Mouse (Mus musculus) liver, postnatal 0 days (tissue): ENCODE results near the gene Frzb. TPM values are rescaled to one million over a fixed set of nuclear protein-coding genes. Genes with fewer than 3 reads are reported as not detected.

Experiments
- ATAC-seq: fragments of 200-750 bp; cut with Nextera tagmentation; 2 replicates; pipeline ENCODE4 v1.8.0; 2017; ENCODE audit warnings: mild to moderate bottlenecking, moderate library complexity
- DNase-seq: peaks from one replicate; pipeline ENCODE4 v3.0.0-alpha.2; 2016
- H3K27ac ChIP-seq: fragments of 300-500 bp; sonication (generic); 2 replicates; pipeline ENCODE4 v1.5.1; 2014; ENCODE audit warnings: antibody characterized with exemption, moderate library complexity, mild to moderate bottlenecking, low read depth
- H3K27me3 ChIP-seq: fragments of 300-500 bp; sonication (generic); 2 replicates; pipeline ENCODE4 v1.6.1; 2014; ENCODE audit warnings: low read length, control low read depth, mixed read lengths; ENCODE audit not compliant: insufficient read depth
- H3K36me3 ChIP-seq: fragments of 300-500 bp; sonication (generic); replicated peaks from 2 replicates; pipeline ENCODE4 v1.6.1; 2014; ENCODE audit warnings: mild to moderate bottlenecking, control low read depth, low read length, moderate library complexity, mixed read lengths; ENCODE audit not compliant: insufficient read depth
- H3K4me1 ChIP-seq: fragments of 300-500 bp; sonication (generic); 2 replicates; pipeline ENCODE4 v1.6.1; 2014; ENCODE audit warnings: antibody characterized with exemption, mild to moderate bottlenecking, control low read depth; ENCODE audit not compliant: insufficient read depth
- H3K4me2 ChIP-seq: fragments of 300-500 bp; sonication (generic); 2 replicates; pipeline ENCODE4 v1.6.1; 2014; ENCODE audit warnings: low read depth, mild to moderate bottlenecking, low read length, moderate library complexity, mixed read lengths
- H3K4me3 ChIP-seq: fragments of 300-500 bp; sonication (generic); 2 replicates; pipeline ENCODE4 v1.5.1; 2014; ENCODE audit warnings: low read depth, low read length
- H3K9ac ChIP-seq: fragments of 300-500 bp; sonication (generic); replicated peaks from 2 replicates; pipeline ENCODE4 v1.6.1; 2014; ENCODE audit warnings: mild to moderate bottlenecking, moderate library complexity
- H3K9me3 ChIP-seq: fragments of 300-500 bp; sonication (generic); 2 replicates; pipeline ENCODE4 v1.6.1; 2016; ENCODE audit warnings: mild to moderate bottlenecking, control low read depth, low read length, mixed read lengths
- CTCF ChIP-seq: sonication (generic); IDR thresholded peaks from 2 replicates; pipeline ENCODE4 v1.5.1; 2016; ENCODE audit warnings: antibody characterized with exemption, low read depth
- EP300 ChIP-seq: IDR thresholded peaks from 2 replicates; pipeline ENCODE4 v1.6.1; 2016; ENCODE audit warnings: antibody characterized with exemption, low read depth, mild to moderate bottlenecking
- WGBS: fragments of 180-500 bp; shearing (Covaris S2); extraction: QIAGEN DNeasy Blood & Tissue Kit; methylation state at CpG from one replicate; pipeline ENCODE4 v1.1.7; 2014; ENCODE audit not compliant: insufficient replicate concordance; 5-methylcytosine and 5-hydroxymethylcytosine counted together
- polyA plus RNA-seq: library from polyadenylated mRNA; unstranded; fragments of >200 nt; fragmentation: Nextera tagmentation; extraction: Ambion mirVana; gene quantifications from 2 replicates; pipeline ENCODE4 v1.2.1, GENCODE M21; 2015

Gene Frzb
- polyA plus RNA-seq, 1 experiment from 2014 or later, result 0.49 TPM

GRCm38 (mm10) chr2:80388341-80388740, 59.1 kb downstream of the Frzb start:
- H3K27me3 ChIP-seq, result no peaks in the 10 kb centered on the region
- 65% methylated on average over 3 of the region's 3 CpGs for WGBS
- no peak overlapping the region for H3K9ac ChIP-seq
- DNase-seq, result no peak
- H3K4me2 ChIP-seq, result no peak overlapping the region
- no peaks in the 10 kb centered on the region for H3K9me3 ChIP-seq
- no peak for ATAC-seq
- no peak overlapping the region for H3K4me3 ChIP-seq
- H3K27ac ChIP-seq, result no peak overlapping the region
- no peak for TF ChIP-seq EP300
- TF ChIP-seq CTCF, result no peak
- H3K4me1 ChIP-seq, result no peaks in the 10 kb centered on the region
- no peaks in the 10 kb centered on the region for H3K36me3 ChIP-seq

GRCm38 (mm10) chr2:80387668-80388067, 59.8 kb downstream of the Frzb start:
- no peaks in the 10 kb centered on the region for H3K4me1 ChIP-seq
- ATAC-seq, result no peak
- WGBS, result 76% methylated on average over 9 of the region's 9 CpGs

GRCm38 (mm10) chr2:80386255-80386654, 61.2 kb downstream of the Frzb start:
- H3K4me1 ChIP-seq, result no peaks in the 10 kb centered on the region
- no peak overlapping the region for H3K4me3 ChIP-seq
- TF ChIP-seq CTCF (no peak), EP300 (peak; percentile 56)
- H3K36me3 ChIP-seq, result no peaks in the 10 kb centered on the region
- no peaks in the 10 kb centered on the region for H3K27me3 ChIP-seq
- ATAC-seq, result peak; percentile 77
- no peak overlapping the region for H3K9ac ChIP-seq
- 87% methylated on average over 2 of the region's 2 CpGs for WGBS
- H3K27ac ChIP-seq, result no peak overlapping the region
- H3K9me3 ChIP-seq, result no peaks in the 10 kb centered on the region
- no peak for DNase-seq
- H3K4me2 ChIP-seq, result no peak overlapping the region

More at GRCm38 (mm10) chr2:80387668-80388067, 59.8 kb downstream of the Frzb start:
- DNase-seq, result no peak
- Histone ChIP-seq H3K27ac (no peak overlapping the region), H3K4me2 (no peak overlapping the region), H3K9me3 (no peaks in the 10 kb centered on the region), H3K9ac (no peak overlapping the region), H3K4me3 (no peak overlapping the region), H3K36me3 (no peaks in the 10 kb centered on the region), H3K27me3 (no peaks in the 10 kb centered on the region)
- TF ChIP-seq CTCF, result no peak
- TF ChIP-seq EP300, result no peak

- whole genome bisulfite sequencing, result 57% methylated on average over 4 of the region's 4 CpGs
- Histone ChIP-seq H3K27me3 (no peaks in the 10 kb centered on the region), H3K4me2 (no peak overlapping the region), H3K4me1 (no peaks in the 10 kb centered on the region), H3K4me3 (no peak overlapping the region), H3K36me3 (no peaks in the 10 kb centered on the region), H3K9ac (no peak overlapping the region), H3K9me3 (no peaks in the 10 kb centered on the region), H3K27ac (no peak overlapping the region)
- no peak for ATAC-seq
- no peak for DNase-seq
- TF ChIP-seq EP300 (no peak), CTCF (no peak)
Observed at GRCm38 (mm10) chr2:80384447-80384846, 63.0 kb downstream of the Frzb start.

- Histone ChIP-seq H3K27ac (no peak overlapping the region), H3K4me1 (no peaks in the 10 kb centered on the region), H3K36me3 (no peaks in the 10 kb centered on the region), H3K9ac (no peak overlapping the region), H3K4me3 (no peak overlapping the region), H3K9me3 (no peaks in the 10 kb centered on the region; the same call in 1 of the 2 replicates), H3K27me3 (no peaks in the 10 kb centered on the region), H3K4me2 (no peak overlapping the region)
- TF ChIP-seq CTCF, result no peak
- no peak for TF ChIP-seq EP300
- WGBS, result 81% methylated on average over 5 of the region's 5 CpGs
- no peak for DNase-seq
- ATAC-seq, result no peak
Observed at GRCm38 (mm10) chr2:80379848-80380247, 67.6 kb downstream of the Frzb start.

GRCm38 (mm10) chr2:80374892-80375291, 72.5 kb downstream of the Frzb start:
- Histone ChIP-seq H3K36me3 (no peaks in the 10 kb centered on the region), H3K9ac (no peak overlapping the region), H3K27me3 (no peaks in the 10 kb centered on the region), H3K4me3 (no peak overlapping the region), H3K4me2 (no peak overlapping the region), H3K4me1 (no peaks in the 10 kb centered on the region), H3K9me3 (no peaks in the 10 kb centered on the region; the same call in 1 of the 2 replicates), H3K27ac (no peak overlapping the region)
- no peak for ATAC-seq
- no peak for DNase-seq
- TF ChIP-seq CTCF, result no peak
- no peak for TF ChIP-seq EP300

GRCm38 (mm10) chr2:80371458-80371857, 76.0 kb downstream of the Frzb start:
- Histone ChIP-seq H3K27ac (no peak overlapping the region), H3K36me3 (no peaks in the 10 kb centered on the region), H3K9me3 (no peaks in the 10 kb centered on the region), H3K4me2 (no peak overlapping the region), H3K9ac (no peak overlapping the region), H3K27me3 (no peaks in the 10 kb centered on the region), H3K4me1 (no peaks in the 10 kb centered on the region), H3K4me3 (no peak overlapping the region)
- WGBS, result 76% methylated on average over 8 of the region's 8 CpGs
- no peak for TF ChIP-seq CTCF
- no peak for TF ChIP-seq EP300
- DNase-seq (no peak), ATAC-seq (no peak)

Other genes starting within 250 kb of the Frzb start
- gene Prdx6b, start 155.2 kb downstream of the Frzb start, polyA plus RNA-seq, result not detected in 2 replicates
- 12.3 and 15.0 TPM in 2 replicates for gene Dnajc10, start 132.2 kb downstream of the Frzb start, polyA plus RNA-seq
- 10.8 and 11.5 TPM in 2 replicates for gene Nckap1, start 133.8 kb upstream of the Frzb start, polyA plus RNA-seq
- 3.5 and 3.9 TPM in 2 replicates for gene Dusp19, start 169.4 kb upstream of the Frzb start, polyA plus RNA-seq
- 10.6 and 11.7 TPM in 2 replicates for gene Nup35, start 169.6 kb upstream of the Frzb start, polyA plus RNA-seq